Mouse (Mus musculus) c-Kit-positive CD71-positive TER-119-negative erythroid progenitor cells, embryonic 14.5 days (primary cell): ENCODE data around the gene Trim59.

ENCODE experiments used
- DNase-seq: peaks from one replicate; pipeline ENCODE4 v3.0.0-alpha.2; 2013; ENCODE audit warnings: low read depth

The Trim59 gene

DNA sequence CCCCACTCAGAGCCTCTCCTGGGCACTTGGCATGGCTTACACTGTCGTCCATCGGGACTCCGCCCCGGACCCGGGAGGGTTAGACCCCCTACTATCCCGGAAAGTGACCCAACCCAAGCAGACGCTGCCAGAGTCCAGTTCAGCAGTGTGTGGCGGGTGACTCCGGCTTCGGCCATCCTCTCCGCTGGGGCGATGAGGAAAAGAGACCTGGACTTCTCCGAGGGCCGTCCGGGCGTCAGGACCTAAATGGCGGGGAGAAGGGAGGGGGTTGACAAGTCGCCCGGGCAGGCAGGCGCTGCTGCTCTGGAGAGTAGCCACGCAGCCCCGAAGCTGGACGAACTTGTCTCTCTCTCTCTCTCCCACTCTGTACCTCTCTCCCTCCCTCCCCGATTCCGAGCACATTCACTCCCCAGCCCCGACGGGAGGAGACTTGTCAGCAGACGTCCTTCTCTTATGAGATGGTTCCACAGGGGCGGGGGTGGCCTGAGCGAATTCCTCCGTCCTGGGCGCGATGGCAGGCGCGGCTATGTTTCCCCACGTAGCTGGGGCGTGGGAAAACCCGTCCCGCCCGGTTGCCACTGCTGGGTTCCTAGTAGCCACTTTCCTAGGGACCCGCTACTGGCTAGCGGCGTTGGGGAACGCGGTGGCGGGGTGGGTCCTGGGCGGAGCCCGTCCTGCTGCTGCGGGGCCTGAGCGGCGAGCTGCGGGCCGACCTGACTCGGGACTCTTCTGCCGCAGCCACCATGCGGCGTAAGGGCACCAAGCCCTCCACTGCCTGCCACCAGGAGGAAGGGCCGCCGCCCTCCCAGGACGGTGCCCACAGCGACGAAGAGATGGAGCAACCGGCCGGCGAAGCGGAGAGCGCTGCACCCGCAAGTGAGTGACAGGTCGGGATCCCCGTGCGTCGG, 39.0 kb downstream of the Trim59 start:
- DNase-seq: no peak

DNA sequence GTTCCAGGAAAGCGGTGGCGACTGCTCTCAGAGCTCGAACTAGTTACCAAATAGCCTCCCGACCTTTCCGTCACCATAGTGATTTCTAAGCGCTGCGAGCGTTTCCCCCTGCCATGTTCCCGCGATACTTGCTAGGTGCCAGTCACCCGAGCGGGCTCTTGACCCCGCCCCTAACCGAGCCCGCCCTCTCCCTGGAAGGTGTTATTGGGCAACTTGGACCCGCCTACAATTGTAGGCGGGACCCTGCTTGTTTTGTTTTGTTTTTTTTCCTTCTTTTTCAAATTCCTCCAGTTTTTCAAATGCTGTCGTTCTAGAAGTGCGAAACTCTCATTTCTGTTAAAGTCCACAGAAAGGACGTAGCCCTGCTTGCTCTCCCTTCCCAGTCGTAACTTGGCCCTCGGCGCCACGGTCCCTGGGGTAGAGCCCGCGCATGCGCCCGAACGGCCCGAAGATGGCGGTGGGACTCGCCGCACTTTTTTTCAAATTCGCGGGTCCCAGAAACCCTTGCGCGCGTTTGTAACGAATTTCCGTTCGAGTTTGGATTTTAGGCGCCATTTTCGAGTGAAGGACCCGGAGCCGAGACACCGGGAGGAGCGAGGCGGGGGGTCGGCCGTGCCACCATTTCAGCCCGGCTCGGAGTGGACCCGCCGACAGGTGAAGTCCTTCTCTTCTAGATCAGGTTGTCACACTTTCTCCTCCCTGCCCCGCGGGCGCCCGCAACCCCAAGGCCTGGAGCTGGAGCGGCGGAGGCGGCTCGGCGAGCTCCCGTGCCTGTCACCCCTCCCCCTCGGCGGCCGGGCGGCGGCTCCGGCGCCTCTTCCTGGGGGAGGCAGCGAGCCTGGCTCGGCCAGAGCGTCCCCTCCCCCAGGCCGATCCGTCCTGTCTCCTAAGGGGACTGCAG, 39.9 kb downstream of the Trim59 start, which contains the start of the genes Ift80 and Smc4:
Gene Ift80, minus strand, starts transcription at position 134 of the 901 bp plus-strand sequence.
Gene Smc4, plus strand, starts transcription at position 302 of the 901 bp plus-strand sequence.
- DNase-seq: peak; percentile 97

DNA sequence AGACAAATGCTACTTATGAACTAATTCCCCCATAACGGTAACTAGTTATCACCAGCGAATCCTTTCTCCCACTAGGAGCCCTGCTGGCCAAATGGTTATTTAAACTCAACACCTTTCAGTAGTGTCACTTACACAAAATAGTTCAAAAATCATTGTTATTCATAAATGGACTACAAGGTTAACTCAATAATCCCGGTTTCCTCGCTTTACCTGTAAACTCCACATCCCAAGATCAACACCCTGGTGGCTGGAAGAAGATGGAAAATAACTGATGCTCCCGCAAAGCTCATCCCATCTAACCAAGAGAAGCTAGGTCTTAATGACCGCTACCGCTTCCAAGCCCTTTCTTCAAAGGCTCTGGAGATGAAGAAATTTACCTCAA, 40.5 kb downstream of the Trim59 start:
- DNase-seq: no peak

DNA sequence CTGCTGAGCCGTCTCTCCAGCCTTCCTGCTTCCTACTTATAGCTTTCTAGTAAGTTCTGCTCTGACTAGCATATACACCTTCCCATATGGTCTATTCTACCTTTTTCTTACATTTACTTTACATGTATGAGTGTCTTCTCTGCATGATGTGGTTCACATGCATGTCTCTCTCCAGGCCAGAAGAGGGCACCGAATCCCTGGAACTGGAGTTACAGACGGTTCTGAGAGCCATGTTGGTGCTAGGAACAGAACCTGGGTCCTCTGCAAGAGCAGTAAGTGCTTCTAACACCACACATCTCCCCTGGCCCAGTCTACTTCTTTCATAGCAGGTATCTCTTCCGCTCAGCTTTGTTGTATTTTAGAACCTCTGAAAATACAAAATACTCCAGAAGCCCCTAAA, 41.8 kb downstream of the Trim59 start:
- DNase-seq: no peak

DNA sequence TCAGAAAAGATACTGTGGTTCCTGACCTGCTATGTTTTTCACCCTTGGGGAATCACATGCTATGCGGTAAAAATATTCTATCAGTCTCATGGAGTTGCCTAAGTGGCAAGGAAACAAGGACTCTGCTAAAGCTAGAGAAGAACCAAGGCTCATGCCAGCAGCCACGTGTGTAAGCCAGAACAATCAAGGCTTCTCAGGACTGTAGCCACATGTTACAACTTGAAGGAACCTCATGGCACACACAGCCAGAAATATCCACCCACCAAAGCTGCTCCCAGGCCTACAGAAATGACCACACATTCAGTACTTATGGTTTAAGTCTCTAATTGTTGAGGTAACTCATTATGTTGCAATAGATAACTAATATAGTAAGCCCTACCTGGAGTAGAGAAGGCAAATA, 58.0 kb downstream of the Trim59 start:
- no peak for DNase-seq
